Mouse (Mus musculus) heart, embryonic 13.5 days (tissue): ENCODE data around the gene Cdc27. TPM values are rescaled to one million over a fixed set of nuclear protein-coding genes. Genes with fewer than 3 reads are reported as not detected.
A peak's percentile ranks its signal among the peaks of the same experiment; 100 is the strongest.
"Not testable (repeated sequence)": the region's sequence is repeated elsewhere in the genome, so short reads cannot be mapped to it uniquely, and the experiment has no call there.

Source experiments
- ATAC-seq: fragments of 200-750 bp; cut with Nextera tagmentation; 2 replicates; pipeline ENCODE4 v1.8.0; 2017; ENCODE audit warnings: moderate TSS enrichment; ENCODE audit not compliant: insufficient number of reproducible peaks, low FRiP score, low TSS enrichment; ENCODE audit errors: extremely low read depth
- H3K27ac ChIP-seq: fragments of 300-500 bp; sonication (generic); replicated peaks from 2 replicates; pipeline ENCODE4 v1.5.1; 2015; ENCODE audit warnings: moderate library complexity, mild to moderate bottlenecking, inconsistent platforms
- H3K27me3 ChIP-seq: fragments of 300-500 bp; sonication (generic); replicated peaks from 2 replicates; pipeline ENCODE4 v1.6.1; 2015; ENCODE audit warnings: mild to moderate bottlenecking, inconsistent platforms
- H3K36me3 ChIP-seq: fragments of 300-500 bp; sonication (generic); 2 replicates; pipeline ENCODE4 v1.6.1; 2015; ENCODE audit warnings: mild to moderate bottlenecking, inconsistent platforms
- H3K4me1 ChIP-seq: fragments of 300-500 bp; sonication (generic); 2 replicates; pipeline ENCODE4 v1.6.1; 2015; ENCODE audit warnings: inconsistent platforms
- H3K4me2 ChIP-seq: fragments of 300-500 bp; sonication (generic); 2 replicates; pipeline ENCODE4 v1.6.1; 2015; ENCODE audit warnings: inconsistent platforms, mild to moderate bottlenecking, moderate library complexity
- H3K4me3 ChIP-seq: fragments of 300-500 bp; sonication (generic); 2 replicates; pipeline ENCODE4 v1.5.1; 2015; ENCODE audit warnings: moderate library complexity, mild to moderate bottlenecking, inconsistent platforms
- H3K9ac ChIP-seq: fragments of 300-500 bp; sonication (generic); 2 replicates; pipeline ENCODE4 v1.6.1; 2015; ENCODE audit warnings: inconsistent platforms, mild to moderate bottlenecking, moderate library complexity
- H3K9me3 ChIP-seq: fragments of 300-500 bp; sonication (generic); 2 replicates; pipeline ENCODE4 v1.6.1; 2016; ENCODE audit warnings: inconsistent platforms
- WGBS: fragments of 180-500 bp; shearing (Covaris S2); methylation state at CpG from one replicate; pipeline ENCODE4 v1.1.7; 2015; ENCODE audit warnings: mixed read lengths; 5-methylcytosine and 5-hydroxymethylcytosine counted together
- polyA plus RNA-seq: library from polyadenylated mRNA; unstranded; fragments of >200 nt; fragmentation: Nextera tagmentation; extraction: Ambion mirVana; gene quantifications from 2 replicates; pipeline ENCODE4 v1.2.1, GENCODE M21; 2015

Cdc27 gene
- polyA plus RNA-seq, 1 experiment from 2014 or later = 31.7 TPM

DNA sequence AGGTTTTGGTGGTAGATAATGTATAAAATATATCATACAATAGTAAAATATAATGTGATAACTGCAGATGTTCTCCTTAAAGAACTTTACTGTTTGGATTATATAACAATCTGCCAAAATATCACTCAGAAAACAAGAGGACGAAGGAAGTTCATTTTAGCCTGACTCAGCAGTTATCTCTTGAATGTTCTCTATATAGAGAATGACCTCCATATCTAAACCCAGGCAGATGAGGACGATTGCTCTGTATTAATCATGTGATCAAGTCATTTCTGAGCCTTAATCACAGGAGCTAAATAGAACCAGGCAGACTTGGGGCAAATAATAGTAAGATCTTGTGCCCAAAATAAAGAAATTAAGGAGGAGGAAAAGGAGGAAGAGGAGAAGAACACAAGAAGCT, 5.9 kb downstream of the Cdc27 start:
- Histone ChIP-seq H3K4me2 (no peak overlapping the region), H3K36me3 (peaks cover 41% of the 10 kb centered on the region), H3K9me3 (no peaks in the 10 kb centered on the region), H3K4me3 (no peak overlapping the region), H3K9ac (no peak overlapping the region), H3K4me1 (peaks cover 56% of the 10 kb centered on the region), H3K27ac (0 out of 2 replicates have a peak overlapping the region, but pooled peaks have one; percentile 21), H3K27me3 (no peaks in the 10 kb centered on the region)
- ATAC-seq = no peak
- 51% methylated on average over 2 of the region's 2 CpGs for WGBS

DNA sequence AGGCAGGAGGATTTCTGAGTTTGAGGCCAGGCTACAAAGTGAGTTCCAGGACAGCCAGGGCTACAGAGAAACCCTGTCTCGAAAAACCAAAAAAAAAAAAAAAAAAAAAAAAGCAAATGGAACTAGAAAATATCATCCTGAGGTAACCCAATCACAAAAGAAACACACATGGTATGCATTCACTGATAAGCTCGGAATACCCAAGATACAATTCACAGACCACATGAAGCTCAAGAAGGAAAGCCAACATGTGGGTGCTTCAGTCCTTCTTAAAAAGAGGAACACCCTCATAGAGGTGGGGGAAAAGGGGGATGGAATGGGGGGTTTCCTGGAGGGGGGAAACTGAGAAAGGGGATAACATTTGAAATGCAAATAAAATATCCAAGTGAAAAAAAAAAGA, 7.1 kb downstream of the Cdc27 start:
- ATAC-seq, H3K4me2 ChIP-seq, H3K27ac ChIP-seq, H3K4me3 ChIP-seq, H3K9me3 ChIP-seq, H3K27me3 ChIP-seq, H3K9ac ChIP-seq: not testable (repeated sequence)
- Histone ChIP-seq H3K4me1 (peaks cover 48% of the 10 kb centered on the region), H3K36me3 (peaks cover 47% of the 10 kb centered on the region)
- WGBS = 61% methylated on average over 1 of the region's 2 CpGs

DNA sequence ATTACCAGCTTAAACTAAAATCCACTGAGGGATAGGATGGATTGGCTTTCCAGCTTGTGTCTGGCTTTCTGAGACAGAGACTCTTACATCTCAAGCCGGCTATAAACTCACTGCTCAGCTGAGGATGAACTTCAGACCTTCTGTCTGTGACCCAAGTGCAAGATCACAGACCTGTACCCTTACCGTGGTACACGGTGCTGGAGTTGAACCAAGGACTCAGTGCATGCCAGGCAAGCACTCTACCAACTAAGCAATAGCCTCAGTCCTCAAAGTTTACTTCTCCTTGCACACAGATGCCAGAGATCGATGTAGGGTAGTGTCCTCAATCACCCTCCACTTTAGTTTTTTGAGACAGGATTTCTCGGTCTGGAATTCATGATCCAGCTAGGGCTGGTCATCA, 10.6 kb downstream of the Cdc27 start:
- Histone ChIP-seq H3K27me3 (no peaks in the 10 kb centered on the region), H3K36me3 (peaks cover 48% of the 10 kb centered on the region), H3K9ac (no peak overlapping the region), H3K4me3 (no peak overlapping the region), H3K4me1 (peaks cover 17% of the 10 kb centered on the region), H3K27ac (no peak overlapping the region), H3K4me2 (no peak overlapping the region), H3K9me3 (no peaks in the 10 kb centered on the region)
- 93% methylated on average over 5 of the region's 5 CpGs for WGBS
- no peak for ATAC-seq

DNA sequence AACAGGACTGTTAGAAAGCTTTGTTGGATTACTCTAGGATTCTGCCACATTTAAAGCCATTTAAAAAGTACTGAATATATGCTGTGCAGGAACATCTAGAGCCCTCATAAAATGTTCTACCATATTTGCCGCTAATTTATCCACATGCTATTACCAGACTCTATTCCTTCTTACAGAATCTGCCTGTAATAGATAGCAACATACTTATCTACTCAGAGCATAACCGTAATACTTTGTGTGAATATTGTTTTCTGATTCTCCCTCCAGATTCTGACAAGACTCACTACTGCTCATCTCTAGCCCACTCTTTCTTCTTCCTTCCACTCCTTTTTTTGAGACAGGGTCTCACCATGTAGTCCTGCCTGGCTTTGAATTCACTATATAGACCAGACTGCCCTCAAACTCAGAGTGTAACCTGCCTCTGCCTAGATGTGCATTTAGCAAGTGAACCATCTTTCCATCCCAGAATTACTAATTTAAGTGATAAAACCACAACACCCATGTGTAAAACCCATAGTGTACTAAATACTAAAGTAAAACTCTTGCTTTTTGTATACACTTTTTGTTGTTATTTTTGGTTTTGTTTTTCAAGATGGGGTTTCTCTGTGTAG, 12.4 kb downstream of the Cdc27 start:
- Histone ChIP-seq H3K4me1 (peaks cover 11% of the 10 kb centered on the region), H3K4me3 (no peak overlapping the region), H3K4me2 (no peak overlapping the region), H3K27me3 (no peaks in the 10 kb centered on the region), H3K9me3 (no peaks in the 10 kb centered on the region), H3K36me3 (peaks cover 56% of the 10 kb centered on the region), H3K27ac (no peak overlapping the region), H3K9ac (no peak overlapping the region)
- no peak for ATAC-seq
- WGBS = 93% methylated on average over 2 of the region's 2 CpGs

DNA sequence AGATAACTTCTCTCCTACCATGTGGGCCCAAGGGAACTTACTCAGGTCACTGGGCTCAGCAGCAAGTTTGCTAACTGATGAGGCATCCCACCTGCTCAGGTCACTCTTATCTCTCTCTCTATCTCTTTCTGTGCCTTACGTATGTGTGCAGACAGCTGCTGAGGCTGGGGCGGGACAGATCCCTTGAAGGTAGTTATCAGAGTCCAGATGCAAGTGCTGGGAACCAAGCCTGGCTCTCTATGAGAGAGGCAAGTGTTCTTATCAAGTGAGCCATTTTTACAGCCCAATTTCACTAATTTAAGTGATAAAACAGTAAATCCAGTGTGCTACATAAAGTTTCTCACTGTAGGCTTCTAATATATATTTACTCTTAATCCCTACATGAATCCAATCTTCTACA, 13.6 kb downstream of the Cdc27 start:
- 81% methylated on average over 2 of the region's 2 CpGs for WGBS
- Histone ChIP-seq H3K4me1 (peaks cover 9% of the 10 kb centered on the region), H3K9me3 (no peaks in the 10 kb centered on the region), H3K27ac (no peak overlapping the region), H3K9ac (no peak overlapping the region), H3K4me3 (no peak overlapping the region), H3K36me3 (peaks cover 64% of the 10 kb centered on the region), H3K27me3 (no peaks in the 10 kb centered on the region), H3K4me2 (no peak overlapping the region)
- no peak for ATAC-seq

DNA sequence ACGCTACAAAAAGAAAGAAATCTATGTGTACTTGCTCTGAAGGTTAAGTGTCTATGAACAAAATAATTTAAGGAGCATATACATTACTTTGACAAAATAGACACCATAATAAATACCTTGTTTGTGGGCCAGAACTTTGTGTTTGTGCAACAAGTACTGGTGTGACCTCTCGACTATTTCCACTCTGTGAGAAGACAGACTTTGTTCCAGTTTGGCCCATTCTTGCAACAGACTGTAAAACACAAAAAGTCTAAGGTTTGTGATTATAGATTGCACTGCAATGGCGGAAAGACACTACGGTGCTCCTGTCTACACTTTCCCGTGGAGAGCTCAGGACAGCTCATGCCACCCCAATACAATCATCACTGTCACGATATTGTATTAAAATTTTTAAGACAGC, 24.5 kb downstream of the Cdc27 start:
- Histone ChIP-seq H3K9ac (no peak overlapping the region), H3K27me3 (no peaks in the 10 kb centered on the region)
- ATAC-seq = no peak

DNA sequence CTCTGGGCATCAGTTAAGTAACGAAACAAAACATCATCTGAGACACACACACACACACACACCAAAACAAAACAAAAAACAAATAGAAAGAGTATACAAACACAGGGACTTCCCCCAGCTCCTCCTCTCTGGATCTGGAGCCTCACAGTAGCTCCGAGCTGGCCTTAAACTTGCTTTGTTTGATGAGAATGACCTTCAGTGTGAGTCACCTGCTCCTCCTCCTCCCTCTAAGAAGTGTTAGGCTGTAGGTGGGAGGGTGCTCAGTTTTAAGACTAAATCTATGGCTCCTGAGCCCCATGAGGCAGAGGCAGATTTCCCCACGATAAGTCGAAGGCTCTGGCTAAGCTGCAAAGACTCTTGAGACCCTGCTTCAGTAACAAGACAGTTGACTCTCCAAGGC, 38.0 kb downstream of the Cdc27 start:
- Histone ChIP-seq H3K4me3 (no peak overlapping the region), H3K27ac (no peak overlapping the region), H3K9me3 (no peaks in the 10 kb centered on the region), H3K27me3 (no peaks in the 10 kb centered on the region), H3K36me3 (peaks cover 93% of the 10 kb centered on the region), H3K4me2 (no peak overlapping the region), H3K9ac (no peak overlapping the region), H3K4me1 (no peaks in the 10 kb centered on the region)
- WGBS = 89% methylated on average over 4 of the region's 4 CpGs
- ATAC-seq = no peak

More for the DNA sequence above, 24.5 kb downstream of the Cdc27 start:
- Histone ChIP-seq H3K4me1 (no peaks in the 10 kb centered on the region), H3K36me3 (peaks cover 95% of the 10 kb centered on the region), H3K4me3 (no peak overlapping the region), H3K27ac (no peak overlapping the region), H3K9me3 (no peaks in the 10 kb centered on the region), H3K4me2 (no peak overlapping the region)
- WGBS = 91% methylated on average over 6 of the region's 6 CpGs

DNA sequence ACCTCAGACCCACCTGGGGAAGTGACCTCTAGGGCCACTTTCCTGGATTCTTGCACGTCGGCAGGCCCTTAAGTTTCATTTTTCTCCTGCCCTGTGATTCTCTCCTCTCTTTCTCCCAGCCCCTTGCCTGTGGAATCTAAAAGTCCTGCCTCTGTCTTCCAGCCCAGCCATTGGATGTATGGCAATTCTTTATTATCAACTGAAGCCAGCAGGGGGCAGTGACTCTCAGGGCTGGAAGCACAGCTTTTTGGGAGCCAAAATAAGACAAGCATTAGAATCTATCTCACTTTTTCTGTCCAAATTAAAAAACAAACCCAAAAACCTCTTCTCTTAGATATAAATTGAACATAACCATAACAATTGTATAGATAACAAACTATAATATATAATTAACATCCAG, 39.8 kb downstream of the Cdc27 start:
- H3K4me3 ChIP-seq = no peak overlapping the region
- H3K4me1 ChIP-seq = no peaks in the 10 kb centered on the region
- 76% methylated on average over 2 of the region's 2 CpGs for WGBS
- ATAC-seq = no peak
- H3K36me3 ChIP-seq = peaks cover 93% of the 10 kb centered on the region
- H3K27ac ChIP-seq = no peak overlapping the region
- no peak overlapping the region for H3K4me2 ChIP-seq
- no peak overlapping the region for H3K9ac ChIP-seq
- no peaks in the 10 kb centered on the region for H3K27me3 ChIP-seq
- no peaks in the 10 kb centered on the region for H3K9me3 ChIP-seq

DNA sequence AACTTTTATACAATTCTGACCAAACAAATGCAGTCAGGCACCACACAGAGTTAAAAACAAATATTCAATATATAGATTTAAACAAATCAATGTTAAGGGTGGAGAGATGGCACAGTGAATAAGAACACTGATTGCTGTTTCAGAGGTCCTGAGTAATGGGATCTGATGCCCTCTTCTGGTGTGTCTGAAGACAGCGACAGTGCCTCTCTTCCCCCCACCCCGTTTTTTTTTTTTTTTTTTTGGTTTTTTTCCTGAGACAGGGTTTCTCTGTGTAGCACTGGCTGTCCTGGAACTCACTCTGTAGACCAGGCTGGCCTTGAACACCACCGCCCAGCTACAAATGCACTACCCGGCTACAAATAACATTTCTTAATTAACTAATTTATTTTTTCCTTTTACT, 42.0 kb downstream of the Cdc27 start:
- no peaks in the 10 kb centered on the region for H3K4me1 ChIP-seq
- H3K27ac ChIP-seq = no peak overlapping the region
- H3K4me2 ChIP-seq = no peak overlapping the region
- H3K9ac ChIP-seq = no peak overlapping the region
- no peaks in the 10 kb centered on the region for H3K27me3 ChIP-seq
- 88% methylated on average over 4 of the region's 4 CpGs for whole genome bisulfite sequencing
- peaks cover 91% of the 10 kb centered on the region for H3K36me3 ChIP-seq
- H3K9me3 ChIP-seq = no peaks in the 10 kb centered on the region
- no peak overlapping the region for H3K4me3 ChIP-seq
- no peak for ATAC-seq

DNA sequence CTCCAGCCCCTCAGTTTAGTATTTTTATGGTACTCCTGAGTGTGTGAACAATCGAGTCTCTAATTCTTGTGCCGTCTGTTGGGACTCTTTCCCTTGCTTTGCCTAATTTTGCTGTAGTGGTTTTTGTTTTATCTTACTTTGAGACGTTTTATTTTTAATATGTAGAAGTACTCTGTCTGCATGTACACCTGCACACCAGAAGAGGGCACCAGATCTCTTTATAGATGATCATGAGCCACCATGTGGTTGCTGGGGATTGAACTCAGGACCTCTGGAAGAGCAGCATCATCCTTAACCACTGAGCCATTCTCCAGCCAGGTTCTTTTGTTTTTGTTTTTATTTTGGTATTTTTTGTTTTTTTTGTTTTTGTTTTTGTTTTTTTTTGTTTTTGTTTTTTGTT, 62.1 kb downstream of the Cdc27 start:
- Histone ChIP-seq H3K9ac (no peak overlapping the region), H3K4me1 (no peaks in the 10 kb centered on the region), H3K9me3 (no peaks in the 10 kb centered on the region), H3K4me3 (no peak overlapping the region), H3K27ac (no peak overlapping the region), H3K36me3 (no peaks in the 10 kb centered on the region), H3K27me3 (no peaks in the 10 kb centered on the region), H3K4me2 (no peak overlapping the region)
- no peak for ATAC-seq
- WGBS = 79% methylated on average over 3 of the region's 3 CpGs

DNA sequence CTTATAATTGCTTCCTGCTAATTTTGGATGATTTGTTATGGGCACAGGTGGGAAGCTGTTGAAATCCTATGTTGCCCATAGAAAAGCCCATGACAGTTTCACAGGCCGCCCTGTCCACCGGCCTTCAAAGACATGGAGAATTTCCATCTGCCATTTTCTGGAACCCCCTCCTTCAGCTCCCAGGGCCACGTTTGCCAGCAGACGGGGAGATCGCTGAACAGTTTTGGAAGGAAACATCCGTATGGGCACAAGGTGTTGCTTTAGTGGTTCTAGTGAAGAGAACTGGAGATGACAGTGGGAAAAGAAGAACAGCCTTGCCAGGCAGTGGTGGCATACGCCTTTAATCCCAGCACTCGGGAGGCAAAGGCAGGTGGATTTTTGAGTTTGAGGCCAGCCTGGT, 68.4 kb downstream of the Cdc27 start:
- Histone ChIP-seq H3K4me3 (no peak overlapping the region), H3K9ac (no peak overlapping the region), H3K27me3 (no peaks in the 10 kb centered on the region), H3K9me3 (no peaks in the 10 kb centered on the region), H3K4me2 (no peak overlapping the region), H3K4me1 (no peaks in the 10 kb centered on the region), H3K27ac (no peak overlapping the region), H3K36me3 (no peaks in the 10 kb centered on the region)
- 82% methylated on average over 8 of the region's 8 CpGs for WGBS
- no peak for ATAC-seq

DNA sequence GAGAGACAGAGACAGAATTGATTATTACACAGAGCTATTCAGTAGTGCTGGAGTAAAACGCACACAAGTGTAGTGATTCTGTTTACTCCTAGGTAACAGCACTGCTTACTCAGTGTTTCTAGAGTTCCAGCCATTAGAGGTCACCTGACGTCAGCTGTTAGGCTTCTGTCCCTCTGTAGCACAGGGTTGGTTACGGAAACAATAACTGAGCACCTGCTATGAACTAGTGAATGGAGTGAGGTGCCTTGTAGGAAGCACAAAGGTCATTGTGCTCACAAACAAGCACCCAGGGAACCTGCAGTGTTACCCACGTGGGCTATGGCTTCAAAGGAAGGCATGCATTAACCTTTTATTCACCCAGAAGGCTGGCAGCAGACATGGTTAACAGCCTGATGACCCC, 70.9 kb downstream of the Cdc27 start:
- no peak overlapping the region for H3K4me3 ChIP-seq
- no peak for ATAC-seq

More for the DNA sequence above, 70.9 kb downstream of the Cdc27 start:
- no peaks in the 10 kb centered on the region for H3K9me3 ChIP-seq
- H3K27ac ChIP-seq = no peak overlapping the region
- H3K9ac ChIP-seq = no peak overlapping the region
- no peaks in the 10 kb centered on the region for H3K4me1 ChIP-seq
- no peaks in the 10 kb centered on the region for H3K27me3 ChIP-seq
- 64% methylated on average over 4 of the region's 4 CpGs for WGBS
- no peaks in the 10 kb centered on the region for H3K36me3 ChIP-seq
- H3K4me2 ChIP-seq = no peak overlapping the region
